Mouse (Mus musculus) activated CD4-positive, CD25-positive, alpha-beta regulatory T cell, adult 4 months (primary cell): ENCODE data around the gene Rbpms2. TPM values are rescaled to one million over a fixed set of nuclear protein-coding genes. Genes with fewer than 3 reads are reported as not detected.

Experiments
- ATAC-seq: one replicate; pipeline ENCODE4 v1.8.0; 2017
- polyA plus RNA-seq, 2 experiments: library from polyadenylated mRNA; unstranded; fragments of 100-300 nt; shearing (Covaris generic); gene quantifications; one replicate each; pipeline ENCODE4 v1.2.1; 2017

Gene Rbpms2
- polyA plus RNA-seq, 2 experiments from 2014 or later = 0.65 to 1.1 TPM

DNA sequence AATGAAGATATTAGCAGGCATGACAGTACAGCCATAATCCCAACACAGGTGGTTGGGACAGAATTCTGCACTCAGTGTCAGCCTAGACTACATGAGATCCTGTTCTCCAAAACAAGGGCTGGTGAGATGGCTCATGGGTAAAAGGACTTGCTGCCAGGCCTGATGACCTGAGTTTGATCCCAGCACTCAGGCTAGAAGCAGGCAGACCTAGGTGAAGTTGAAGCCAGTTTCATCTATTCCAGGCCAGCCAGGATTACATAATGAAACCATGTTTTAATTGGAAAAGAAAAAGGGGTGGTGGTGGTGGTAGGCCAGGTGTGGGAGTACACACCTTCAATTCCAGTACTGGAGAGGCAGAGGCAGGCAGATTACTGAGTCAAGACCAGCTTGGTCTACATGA lies 68.5 kb downstream of the Rbpms2 start:
- no peak for ATAC-seq

DNA sequence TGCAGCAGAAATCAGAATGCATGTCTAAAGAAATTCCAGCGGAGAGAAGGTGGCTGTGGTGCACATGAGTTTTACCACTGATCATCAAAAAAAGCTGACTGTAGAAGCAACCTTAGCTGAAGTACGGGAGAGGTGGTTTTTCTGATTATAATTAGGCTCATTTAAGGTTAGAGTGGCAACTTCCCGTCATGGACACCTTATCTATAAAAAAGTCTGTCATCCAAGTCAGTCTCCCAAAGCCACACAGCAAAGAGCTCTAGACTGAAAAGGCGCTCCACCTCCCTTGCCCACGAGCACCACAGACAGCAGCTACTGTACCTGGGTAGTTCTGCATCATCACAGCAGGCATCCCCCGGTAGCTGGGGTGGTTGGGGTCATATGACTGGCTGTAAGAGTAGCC lies 71.1 kb downstream of the Rbpms2 start:
- ATAC-seq = no peak

DNA sequence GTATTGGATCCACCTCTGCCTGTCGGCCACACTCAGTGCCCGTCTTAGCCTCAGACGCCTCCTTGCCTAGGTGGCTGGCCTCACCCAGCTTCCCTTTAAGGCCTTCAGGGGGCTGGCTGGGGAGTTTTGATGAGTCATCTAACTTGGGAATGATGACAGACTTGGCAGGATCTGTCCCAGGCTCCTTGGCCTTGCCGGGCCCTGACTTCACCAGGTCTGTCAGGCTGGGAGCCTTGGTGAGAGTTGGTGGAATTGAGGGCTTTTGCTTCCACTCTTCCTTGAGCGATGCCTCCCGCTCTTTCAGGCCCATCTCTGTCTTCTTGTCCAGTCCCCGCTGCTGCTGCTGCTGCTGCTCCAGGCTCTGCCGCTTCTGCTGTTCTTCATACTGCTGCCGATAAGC lies 72.8 kb downstream of the Rbpms2 start:
- no peak for ATAC-seq

DNA sequence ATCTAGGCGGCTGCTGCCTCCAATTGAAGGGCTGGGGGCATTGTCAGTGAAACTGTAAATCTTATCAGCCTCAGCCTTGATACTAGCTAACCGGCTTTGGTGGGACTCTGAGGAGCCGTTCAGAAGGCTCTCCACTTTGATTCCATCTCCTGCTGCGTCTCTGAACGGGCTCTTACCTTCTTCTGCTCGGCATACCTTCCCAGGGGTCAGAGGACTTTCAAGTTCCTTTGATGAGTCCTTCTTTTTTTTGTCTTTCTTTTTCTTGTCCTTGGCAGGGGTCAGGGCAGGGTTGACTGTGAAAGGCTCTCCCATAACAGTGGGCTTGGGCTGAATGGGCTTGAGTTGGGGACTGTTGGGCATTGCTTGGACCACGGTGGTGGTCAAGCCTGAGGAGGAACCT lies 73.8 kb downstream of the Rbpms2 start:
- ATAC-seq = no peak

DNA sequence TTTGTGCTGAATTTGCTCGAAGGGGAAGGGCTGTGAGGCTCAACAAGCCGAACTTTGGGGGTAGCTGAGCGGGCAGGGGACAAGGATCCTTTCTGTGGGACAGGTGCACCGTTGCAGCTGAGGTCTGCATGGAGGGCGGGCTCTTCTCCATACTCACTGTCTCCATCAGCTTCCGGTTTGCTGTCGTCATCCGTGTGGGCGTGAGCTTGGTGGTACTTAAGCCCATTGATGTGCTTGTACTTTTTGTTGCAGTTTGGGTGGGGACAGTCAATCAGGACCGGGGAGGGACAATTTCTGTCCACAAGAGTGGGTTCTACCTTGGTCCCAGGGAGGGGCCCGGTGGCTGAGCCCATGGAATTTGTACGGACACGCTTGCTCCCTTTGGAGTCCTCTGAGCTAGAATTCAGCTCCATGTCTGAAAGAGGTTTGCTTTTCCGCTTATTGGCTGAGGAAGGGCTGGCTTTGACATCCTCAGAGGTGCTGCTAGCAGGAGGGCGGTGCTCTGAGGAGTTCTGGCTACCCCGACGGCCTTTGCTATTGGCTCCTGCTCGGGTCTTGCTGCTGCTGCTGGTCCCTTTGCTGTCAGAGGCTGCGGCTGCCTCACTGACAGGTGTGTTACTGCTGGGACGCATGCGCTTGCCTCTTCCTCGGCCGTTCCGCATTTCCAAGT lies 74.6 kb downstream of the Rbpms2 start:
- ATAC-seq = no peak

Other genes with a start within 250 kb of the Rbpms2 start
- gene Kbtbd13, start 238.0 kb upstream of the Rbpms2 start, polyA plus RNA-seq = not detected
- gene Rasl12, start 231.1 kb upstream of the Rbpms2 start, polyA plus RNA-seq = under 1 TPM in 1 of 2 experiments, not detected in 1; 0.19 TPM
- gene Slc51b, start 206.7 kb upstream of the Rbpms2 start, polyA plus RNA-seq = not detected
- gene Mtfmt, start 193.9 kb upstream of the Rbpms2 start, polyA plus RNA-seq = 10 to 100 TPM; 23.1 to 29.6 TPM
- 10 to 100 TPM; 73.7 to 88.9 TPM for gene Spg21, start 168.7 kb upstream of the Rbpms2 start, polyA plus RNA-seq
- under 1 TPM in 1 of 2 experiments, not detected in 1; 0.37 TPM for gene Ankdd1a, start 109.5 kb upstream of the Rbpms2 start, polyA plus RNA-seq
- 10 to 100 TPM; 48.8 to 64.6 TPM for gene Plekho2, start 49.6 kb upstream of the Rbpms2 start, polyA plus RNA-seq
- gene Pif1, start 42.5 kb upstream of the Rbpms2 start, polyA plus RNA-seq = 1 to 10 TPM; 2.4 to 2.6 TPM
- 10 to 100 TPM; 32.3 to 36.5 TPM for gene Oaz2, start 38.4 kb downstream of the Rbpms2 start, polyA plus RNA-seq
- 1 to 10 TPM; 1.8 to 2.3 TPM for gene Zfp609, start 197.9 kb downstream of the Rbpms2 start, polyA plus RNA-seq